Mouse (Mus musculus): ENCODE measurements around the gene Nol3.

DNA sequence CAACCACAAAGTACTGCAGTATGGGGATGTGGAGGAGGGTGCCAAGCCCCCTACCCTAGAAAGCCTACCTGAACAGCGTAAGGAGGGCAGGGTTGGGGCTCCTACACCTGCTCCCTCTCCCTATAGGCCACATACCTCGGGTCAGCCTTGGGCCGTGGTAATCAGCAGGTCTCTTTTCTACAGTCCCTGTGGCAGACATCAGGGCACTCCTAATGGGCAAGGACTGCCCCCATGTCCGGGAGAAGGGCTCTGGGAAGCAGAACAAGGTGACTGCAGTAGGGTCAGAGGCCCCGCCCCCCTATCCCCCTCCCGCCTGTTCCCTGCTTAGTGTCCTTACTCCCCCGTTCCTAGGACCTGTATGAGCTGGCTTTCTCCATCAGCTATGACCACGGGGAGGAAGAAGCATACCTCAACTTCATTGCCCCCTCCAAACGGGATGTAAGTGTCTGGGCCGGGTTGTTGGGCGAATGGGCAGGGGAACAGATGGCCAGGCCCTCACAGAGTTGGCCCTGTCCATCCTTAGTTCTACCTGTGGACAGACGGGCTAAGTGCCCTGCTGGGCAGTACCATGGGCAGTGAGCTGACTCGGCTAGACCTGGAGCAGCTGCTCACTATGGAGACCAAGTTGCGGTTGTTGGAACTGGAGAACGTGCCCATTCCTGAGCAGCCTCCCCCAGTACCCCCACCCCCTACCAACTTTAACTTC is 33.4 kb downstream of the Nol3 start:
- TF ChIP-seq CTCF (IDR thresholded peaks at IDR 0.05; ENCODE audit: borderline replicate concordance, insufficient read depth, low read depth, low read length) (no peak), POLR2A (IDR thresholded peaks at IDR 0.05; ENCODE audit: borderline replicate concordance, insufficient read depth, low read length) (no peak)

Data from cerebellum, adult 2 months (tissue).